Mouse (Mus musculus): Measurements from ENCODE around the gene Cap1. TPM values are rescaled to one million over a fixed set of nuclear protein-coding genes. Genes with fewer than 3 reads are reported as not detected.

Cap1 gene
- polyA plus RNA-seq, 1 experiment from 2014 or later = 75.5 TPM

DNA sequence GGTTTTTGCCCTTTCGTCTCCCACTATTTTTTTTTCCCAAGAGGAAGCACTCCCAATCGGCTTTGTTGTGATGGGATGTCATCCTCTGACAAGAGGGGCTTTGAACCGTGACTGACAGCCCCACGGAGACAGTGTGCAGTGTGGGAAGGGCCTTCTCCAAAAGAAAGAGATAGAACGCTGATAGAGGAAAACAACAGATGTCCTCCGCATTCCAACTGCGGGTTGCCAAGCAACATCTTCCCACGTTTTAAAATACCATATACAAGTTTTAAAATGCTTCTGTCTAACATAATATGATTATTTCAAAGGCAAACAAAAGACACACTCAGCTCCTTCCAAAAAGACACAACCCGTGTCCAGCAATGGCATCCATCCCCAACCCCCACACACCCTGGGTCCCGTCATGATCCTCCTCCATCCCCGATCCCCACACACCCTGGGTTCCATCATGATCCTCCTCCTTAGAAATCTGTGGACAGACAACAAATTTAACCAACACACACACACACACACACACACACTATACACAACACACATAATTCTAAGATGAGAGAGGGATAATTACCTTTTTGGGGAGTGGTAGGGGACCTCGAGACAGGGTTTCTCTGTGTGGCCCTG, 23.8 kb upstream of the Cap1 start:
- Histone ChIP-seq H3K9me3 (peaks cover 6% of the 10 kb centered on the region), H3K27me3 (no peaks in the 10 kb centered on the region), H3K36me3 (no peaks in the 10 kb centered on the region), H3K9ac (no peak overlapping the region), H3K27ac (replicated peaks) (no peak overlapping the region), H3K4me2 (no peak overlapping the region), H3K4me3 (no peak overlapping the region), H3K4me1 (replicated peaks) (no peaks in the 10 kb centered on the region)
- WGBS = 40% methylated on average over 12 of the region's 12 CpGs
- no peak for ATAC-seq (ENCODE audit: low read depth)

GRCm38 (mm10) chr4:122905359-122905758, 19.5 kb upstream of the Cap1 start:
- no peak overlapping the region for H3K27ac ChIP-seq (replicated peaks)
- no peak overlapping the region for H3K9ac ChIP-seq
- no peaks in the 10 kb centered on the region for H3K27me3 ChIP-seq
- no peak overlapping the region for H3K4me3 ChIP-seq
- no peaks in the 10 kb centered on the region for H3K4me1 ChIP-seq (replicated peaks)
- no peaks in the 10 kb centered on the region for H3K36me3 ChIP-seq
- no peak for ATAC-seq (ENCODE audit: low read depth)
- H3K4me2 ChIP-seq = no peak overlapping the region
- H3K9me3 ChIP-seq = peaks cover 3% of the 10 kb centered on the region; the same call in 1 of the 2 replicates
- WGBS = 80% methylated on average over 10 of the region's 10 CpGs

DNA sequence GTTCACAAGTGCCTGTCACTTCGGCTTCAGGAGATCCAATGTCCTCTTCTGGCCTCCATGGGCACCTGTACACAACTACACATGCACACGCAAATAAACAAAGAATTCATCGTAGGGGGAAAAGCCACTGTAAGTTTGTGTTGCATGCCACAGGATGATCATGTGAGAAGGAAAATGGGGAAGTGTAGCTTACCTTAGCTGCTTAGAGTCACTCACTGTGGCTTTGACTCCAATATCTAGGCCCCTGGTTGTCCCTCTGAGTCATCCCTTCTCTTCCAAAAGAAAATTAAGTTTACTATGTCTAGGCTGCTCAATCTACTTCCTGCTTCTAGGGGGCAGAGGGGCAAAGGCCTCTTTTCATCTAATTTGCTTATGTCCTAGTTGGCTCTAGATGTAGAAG, 17.9 kb upstream of the Cap1 start:
- Histone ChIP-seq H3K4me2 (no peak overlapping the region), H3K9ac (no peak overlapping the region), H3K4me1 (replicated peaks) (no peaks in the 10 kb centered on the region), H3K36me3 (no peaks in the 10 kb centered on the region), H3K9me3 (peaks cover 3% of the 10 kb centered on the region; the same call in 1 of the 2 replicates), H3K27ac (replicated peaks) (no peak overlapping the region), H3K4me3 (no peak overlapping the region), H3K27me3 (no peaks in the 10 kb centered on the region)
- ATAC-seq (ENCODE audit: low read depth) = no peak
- WGBS = 92% methylated on average over 3 of the region's 3 CpGs

DNA sequence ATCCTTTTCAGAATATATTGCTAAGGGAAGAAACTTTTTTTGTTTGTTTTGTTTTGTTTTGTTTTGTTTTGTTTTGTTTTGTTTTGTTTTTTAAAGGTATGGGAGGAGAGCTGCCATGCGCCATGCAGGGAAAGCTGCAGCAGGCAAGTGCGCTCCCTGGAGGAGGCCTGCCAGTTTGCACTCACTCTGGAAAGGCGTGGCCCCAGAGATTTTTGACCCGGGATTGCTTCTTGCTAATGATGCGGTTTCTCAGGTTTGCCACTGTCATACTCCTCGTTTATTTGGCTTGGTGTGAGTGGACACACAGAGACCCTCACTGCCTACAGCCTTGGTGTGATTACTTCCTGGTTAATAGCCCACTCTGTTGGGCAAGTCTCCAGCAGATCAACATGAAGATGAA, 16.3 kb upstream of the Cap1 start:
- no peak overlapping the region for H3K4me3 ChIP-seq
- 28% methylated on average over 6 of the region's 6 CpGs for WGBS
- no peaks in the 10 kb centered on the region for H3K27me3 ChIP-seq
- H3K36me3 ChIP-seq = no peaks in the 10 kb centered on the region
- no peak overlapping the region for H3K4me2 ChIP-seq
- no peaks in the 10 kb centered on the region for H3K9me3 ChIP-seq
- no peak overlapping the region for H3K27ac ChIP-seq (replicated peaks)
- no peaks in the 10 kb centered on the region for H3K4me1 ChIP-seq (replicated peaks)
- no peak for ATAC-seq (ENCODE audit: low read depth)
- no peak overlapping the region for H3K9ac ChIP-seq

GRCm38 (mm10) chr4:122898313-122898712, 12.5 kb upstream of the Cap1 start:
- WGBS = 20% methylated on average over 5 of the region's 5 CpGs
- H3K4me3 ChIP-seq = no peak overlapping the region
- H3K27ac ChIP-seq (replicated peaks) = no peak overlapping the region
- no peak for ATAC-seq (ENCODE audit: low read depth)
- H3K27me3 ChIP-seq = no peaks in the 10 kb centered on the region
- no peak overlapping the region for H3K4me2 ChIP-seq
- no peaks in the 10 kb centered on the region for H3K36me3 ChIP-seq
- no peaks in the 10 kb centered on the region for H3K4me1 ChIP-seq (replicated peaks)
- no peaks in the 10 kb centered on the region for H3K9me3 ChIP-seq
- no peak overlapping the region for H3K9ac ChIP-seq

DNA sequence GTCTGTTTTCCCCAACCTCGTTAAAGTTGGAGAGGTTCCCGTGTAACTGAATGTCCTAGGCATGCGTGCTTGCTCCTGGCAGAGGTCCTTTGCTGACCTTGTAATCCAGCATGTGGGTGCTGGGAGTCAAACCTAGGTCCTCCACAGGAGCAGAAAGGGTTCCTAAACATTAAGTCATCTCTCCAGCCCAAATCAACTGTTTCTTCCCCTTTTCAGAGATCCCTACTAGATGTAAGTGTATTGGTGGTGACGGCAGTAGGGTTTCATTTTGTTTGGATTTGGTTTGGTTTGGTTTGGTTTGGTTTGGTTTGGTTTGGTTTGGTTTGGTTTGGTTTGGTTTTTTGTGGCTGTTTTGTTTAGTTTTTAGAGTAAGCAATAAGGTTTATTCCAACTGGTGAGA, 11.9 kb upstream of the Cap1 start:
- H3K9ac ChIP-seq = no peak overlapping the region

DNA sequence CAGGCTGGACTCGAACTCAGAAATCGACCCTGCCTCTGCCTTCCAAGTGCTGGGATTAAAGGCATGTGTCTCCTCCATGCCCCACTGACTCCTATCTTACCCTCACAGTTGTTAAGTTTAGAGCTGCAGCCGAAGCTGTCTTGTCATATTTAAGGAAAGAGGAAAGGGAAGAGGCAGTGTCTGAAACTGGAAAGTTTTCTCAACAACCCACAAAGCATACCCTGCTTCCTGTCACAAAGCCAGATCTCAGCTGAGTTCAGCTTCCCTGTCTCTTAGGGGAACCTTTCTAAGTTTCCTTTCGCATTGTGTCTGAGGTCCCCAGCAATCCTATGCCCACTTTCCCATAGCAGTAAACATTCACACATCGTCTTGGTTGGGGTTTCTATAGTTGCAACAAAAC, 6.3 kb upstream of the Cap1 start:
- ATAC-seq (ENCODE audit: low read depth) = no peak
- Histone ChIP-seq H3K9ac (no peak overlapping the region), H3K27me3 (no peaks in the 10 kb centered on the region), H3K36me3 (no peaks in the 10 kb centered on the region), H3K4me3 (no peak overlapping the region), H3K4me2 (no peak overlapping the region), H3K27ac (replicated peaks) (no peak overlapping the region), H3K9me3 (no peaks in the 10 kb centered on the region), H3K4me1 (replicated peaks) (peaks cover 12% of the 10 kb centered on the region)
- 77% methylated on average over 5 of the region's 5 CpGs for WGBS

More for the DNA sequence above, 11.9 kb upstream of the Cap1 start:
- Histone ChIP-seq H3K4me1 (replicated peaks) (no peaks in the 10 kb centered on the region), H3K36me3 (no peaks in the 10 kb centered on the region), H3K27me3 (no peaks in the 10 kb centered on the region), H3K9me3 (no peaks in the 10 kb centered on the region), H3K27ac (replicated peaks) (no peak overlapping the region), H3K4me3 (no peak overlapping the region), H3K4me2 (no peak overlapping the region)
- ATAC-seq (ENCODE audit: low read depth) = no peak
- 87% methylated on average over 4 of the region's 4 CpGs for WGBS

DNA sequence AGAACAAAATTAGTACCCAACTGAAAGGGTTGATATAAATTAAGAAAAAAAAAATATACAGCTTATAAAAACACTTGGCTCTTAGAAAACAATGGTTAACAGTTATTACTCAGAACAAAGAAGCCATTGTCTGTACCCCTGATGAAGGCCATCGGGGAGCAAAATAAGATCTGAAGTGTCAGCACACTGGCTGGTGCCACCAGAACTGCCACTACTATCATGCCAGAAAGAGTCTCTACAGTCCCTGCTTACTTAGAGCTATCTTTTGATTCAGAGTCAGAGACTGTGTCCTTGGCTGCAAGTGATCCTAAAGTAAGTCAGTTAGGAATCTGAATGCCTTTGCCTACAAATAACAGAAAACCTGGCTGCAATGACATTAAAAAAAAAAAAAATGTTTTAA, 5.7 kb upstream of the Cap1 start:
- no peak overlapping the region for H3K9ac ChIP-seq
- H3K4me2 ChIP-seq = no peak overlapping the region
- H3K4me3 ChIP-seq = no peak overlapping the region
- ATAC-seq (ENCODE audit: low read depth) = no peak
- no peaks in the 10 kb centered on the region for H3K36me3 ChIP-seq
- H3K4me1 ChIP-seq (replicated peaks) = peaks cover 17% of the 10 kb centered on the region
- no peaks in the 10 kb centered on the region for H3K9me3 ChIP-seq
- H3K27me3 ChIP-seq = no peaks in the 10 kb centered on the region
- 11% methylated on average over 1 of the region's 1 CpGs for WGBS
- peak overlapping the region; percentile 49 for H3K27ac ChIP-seq (replicated peaks)

DNA sequence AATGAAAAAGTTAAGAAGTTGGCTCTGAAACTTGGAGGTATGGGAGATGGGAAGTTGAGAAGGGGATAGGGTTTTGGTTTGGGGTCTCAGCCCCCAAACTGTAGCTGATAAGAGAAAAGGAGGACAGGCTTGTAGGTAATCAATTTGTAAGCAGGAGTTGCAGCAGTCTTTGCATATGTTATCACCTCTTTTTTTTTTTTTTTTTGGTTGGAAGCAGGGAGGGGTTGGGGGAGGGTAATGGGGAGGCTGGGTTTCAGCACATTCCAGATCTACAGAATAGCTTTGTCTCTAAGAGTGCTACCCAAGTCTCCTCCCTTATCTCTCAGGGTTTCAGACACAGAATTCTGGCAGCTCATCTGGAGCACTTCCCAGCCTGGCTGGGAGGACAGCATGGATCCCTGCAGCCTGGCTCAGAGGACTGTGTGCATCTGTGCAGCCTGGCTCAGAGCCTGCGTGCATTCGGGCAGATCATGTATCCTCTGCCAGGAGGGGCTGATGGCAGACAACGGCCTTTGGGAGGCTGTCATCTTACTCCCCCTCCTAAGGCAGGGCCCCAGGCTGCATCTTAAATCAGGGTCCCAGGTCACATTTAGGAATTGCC, 5.1 kb upstream of the Cap1 start:
- H3K9me3 ChIP-seq = no peaks in the 10 kb centered on the region
- WGBS = 9% methylated on average over 3 of the region's 3 CpGs
- H3K36me3 ChIP-seq = no peaks in the 10 kb centered on the region
- 0 out of 2 replicates have a peak overlapping the region, but pooled peaks have one; percentile 4 for H3K9ac ChIP-seq
- H3K27me3 ChIP-seq = no peaks in the 10 kb centered on the region
- H3K27ac ChIP-seq (replicated peaks) = peak overlapping the region; percentile 49
- no peak overlapping the region for H3K4me2 ChIP-seq
- no peak overlapping the region for H3K4me3 ChIP-seq
- ATAC-seq (ENCODE audit: low read depth) = peak; percentile 63
- H3K4me1 ChIP-seq (replicated peaks) = peaks cover 17% of the 10 kb centered on the region

DNA sequence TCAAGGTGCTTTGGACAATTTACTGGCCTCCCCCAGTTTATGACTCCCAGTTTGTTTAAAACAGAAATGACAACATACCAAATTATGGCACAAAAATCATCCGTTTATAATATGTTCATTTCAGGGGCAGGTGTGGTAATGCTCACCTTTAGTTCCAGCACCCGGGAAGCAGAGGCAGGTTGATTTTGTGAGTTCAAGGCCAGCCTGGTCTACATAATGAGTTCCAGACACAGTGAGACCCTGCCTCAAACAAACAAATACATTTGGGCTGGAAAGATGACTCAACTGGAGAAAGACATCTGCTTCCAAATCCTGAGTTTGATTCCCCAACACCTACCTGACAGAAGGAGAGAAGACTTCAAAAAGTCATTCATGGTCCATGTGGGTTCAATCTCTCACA, 1.5 kb upstream of the Cap1 start:
- H3K4me1 ChIP-seq (replicated peaks) = peaks cover 44% of the 10 kb centered on the region
- H3K9ac ChIP-seq = peak overlapping the region; percentile 84
- 77% methylated on average over 2 of the region's 2 CpGs for WGBS
- H3K27me3 ChIP-seq = no peaks in the 10 kb centered on the region
- peak overlapping the region; percentile 99 for H3K27ac ChIP-seq (replicated peaks)
- H3K4me3 ChIP-seq = peak overlapping the region; percentile 74
- H3K9me3 ChIP-seq = no peaks in the 10 kb centered on the region
- H3K36me3 ChIP-seq = no peaks in the 10 kb centered on the region
- no peak for ATAC-seq (ENCODE audit: low read depth)
- peak overlapping the region; percentile 79 for H3K4me2 ChIP-seq

DNA sequence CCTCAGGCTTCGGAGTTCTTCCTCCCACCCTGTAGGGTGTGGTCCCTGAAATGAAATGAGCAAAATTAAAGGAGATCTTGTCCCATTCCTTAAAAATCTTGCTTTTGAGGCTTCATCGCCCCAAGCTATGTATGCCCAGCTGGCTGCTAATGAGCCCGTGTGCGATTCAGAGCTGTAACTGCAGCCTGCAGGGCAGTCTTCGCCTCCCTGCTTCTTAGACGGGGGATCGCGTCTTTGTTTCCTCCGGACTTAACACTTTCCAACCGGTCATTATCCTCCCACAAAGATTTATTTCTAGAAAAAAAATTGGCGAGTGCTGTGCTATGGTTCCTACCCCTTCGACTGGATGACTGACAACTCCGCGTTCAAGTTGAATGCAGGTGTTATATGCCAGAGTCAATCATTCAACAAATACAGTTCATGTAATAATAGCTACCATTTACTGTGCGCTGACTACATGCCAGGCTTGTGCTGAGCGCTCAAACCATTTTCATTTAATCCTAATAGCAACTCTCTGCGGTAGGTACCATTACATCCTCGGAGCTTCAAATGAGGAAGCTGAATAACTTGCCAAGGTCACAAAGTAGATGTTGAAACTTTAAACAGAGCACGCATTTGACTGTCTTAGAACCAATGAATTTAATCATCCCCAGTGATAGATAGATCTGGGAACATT, 861 bp upstream of the Cap1 start:
- Histone ChIP-seq H3K4me1 (replicated peaks) (peaks cover 49% of the 10 kb centered on the region), H3K36me3 (no peaks in the 10 kb centered on the region), H3K27ac (replicated peaks) (peak overlapping the region; percentile 99), H3K4me2 (peak overlapping the region; percentile 79), H3K27me3 (no peaks in the 10 kb centered on the region), H3K4me3 (peak overlapping the region; percentile 74), H3K9me3 (no peaks in the 10 kb centered on the region), H3K9ac (peak overlapping the region; percentile 84)
- WGBS = 4% methylated on average over 19 of the region's 19 CpGs
- peak; percentile 21; the same call in 1 of the 2 replicates for ATAC-seq (ENCODE audit: low read depth)

GRCm38 (mm10) chr4:122884481-122885340, 1.1 kb downstream of the Cap1 start:
- Histone ChIP-seq H3K4me1 (replicated peaks) (peaks cover 46% of the 10 kb centered on the region), H3K9ac (peak overlapping the region; percentile 81), H3K36me3 (no peaks in the 10 kb centered on the region), H3K27me3 (no peaks in the 10 kb centered on the region), H3K4me2 (peak overlapping the region; percentile 73), H3K27ac (replicated peaks) (0 out of 2 replicates have a peak overlapping the region, but pooled peaks have one; percentile 99), H3K9me3 (no peaks in the 10 kb centered on the region), H3K4me3 (peak overlapping the region; percentile 74)
- ATAC-seq (ENCODE audit: low read depth) = no peak
- 57% methylated on average over 12 of the region's 12 CpGs for WGBS
